Mouse (Mus musculus) retina, embryonic 14.5 days (tissue): ENCODE measurements around the gene E130311K13Rik.

Source experiments
- DNase-seq: peaks from one replicate; pipeline ENCODE4 v3.0.0-alpha.2; 2015; ENCODE audit warnings: low spot score

The E130311K13Rik gene

GRCm38 (mm10) chr3:63895786-63896185 lies 33.5 kb downstream of the E130311K13Rik start:
- peak; percentile 63 for DNase-seq

DNA sequence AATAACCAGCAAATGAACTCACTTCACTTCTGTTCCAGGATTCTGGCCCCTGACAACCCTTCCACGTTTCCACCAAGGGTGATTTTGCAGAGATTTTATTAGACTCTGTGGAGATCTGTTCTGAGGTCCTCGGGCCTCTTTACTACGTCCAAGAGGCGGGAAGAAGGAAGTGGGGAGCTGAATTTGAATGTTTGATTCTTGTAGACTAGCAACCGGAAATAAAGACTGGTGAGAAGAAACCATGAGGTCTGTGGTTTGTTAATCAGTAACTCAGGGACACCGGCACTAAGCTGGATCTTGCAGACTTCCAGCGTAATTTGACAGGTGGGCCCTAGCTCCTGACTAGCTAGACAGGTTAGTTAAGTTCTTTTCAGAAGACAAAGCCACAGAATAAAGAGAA lies 35.6 kb downstream of the E130311K13Rik start:
- DNase-seq, result no peak

DNA sequence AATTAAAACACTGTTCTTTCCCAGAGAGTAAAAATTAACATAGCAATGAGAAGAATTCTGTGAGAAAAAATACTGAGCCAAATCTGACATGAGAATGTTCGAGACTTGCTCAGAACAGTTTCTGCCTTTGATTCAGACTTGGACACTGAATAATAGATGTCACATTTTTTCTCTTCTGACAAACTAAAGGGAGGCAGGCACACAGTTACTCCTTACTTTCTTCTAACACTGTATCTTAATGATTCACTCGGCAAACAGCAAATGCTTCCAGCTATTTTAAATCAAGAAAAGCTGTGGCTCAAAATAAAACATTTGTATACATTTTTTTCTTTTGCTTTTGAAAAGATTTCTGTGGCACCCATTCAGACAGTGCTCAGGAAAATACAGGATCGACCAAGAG lies 37.1 kb downstream of the E130311K13Rik start:
- DNase-seq, result no peak

GRCm38 (mm10) chr3:63881065-63881464 lies 48.2 kb downstream of the E130311K13Rik start:
- DNase-seq, result no peak

DNA sequence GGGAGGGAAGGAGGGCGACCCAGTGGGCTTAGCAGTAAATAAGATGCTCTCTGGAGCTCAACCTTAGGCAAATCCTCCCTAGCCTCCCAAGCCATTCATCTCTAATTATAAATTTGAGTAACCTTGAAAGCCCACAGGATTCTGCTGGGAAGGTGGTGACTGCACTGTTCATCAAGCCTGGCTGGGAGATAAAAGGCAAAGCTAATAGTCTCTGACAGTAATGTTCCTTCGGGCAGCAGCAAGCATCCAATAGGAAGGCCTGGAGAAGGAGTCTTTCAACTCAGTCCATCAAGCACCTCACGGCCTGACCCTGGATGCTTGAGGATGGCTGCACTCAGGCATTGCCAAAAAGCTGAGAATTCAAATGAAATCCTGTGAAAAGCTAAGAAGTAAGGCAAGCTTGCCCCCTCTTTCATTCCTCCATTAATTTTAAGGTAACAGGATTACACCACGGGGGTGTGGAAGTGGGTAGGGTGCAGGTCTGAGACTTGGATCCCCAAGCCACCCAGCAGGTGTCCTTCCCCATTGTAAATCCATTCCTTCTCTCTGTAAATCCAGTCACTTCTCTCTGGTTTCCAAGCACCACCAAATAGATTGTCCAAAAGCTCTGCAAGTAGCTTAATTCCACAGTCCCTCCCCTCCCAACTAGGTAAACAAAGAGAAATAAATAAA lies 50.1 kb downstream of the E130311K13Rik start:
- DNase-seq, result peak; percentile 85

DNA sequence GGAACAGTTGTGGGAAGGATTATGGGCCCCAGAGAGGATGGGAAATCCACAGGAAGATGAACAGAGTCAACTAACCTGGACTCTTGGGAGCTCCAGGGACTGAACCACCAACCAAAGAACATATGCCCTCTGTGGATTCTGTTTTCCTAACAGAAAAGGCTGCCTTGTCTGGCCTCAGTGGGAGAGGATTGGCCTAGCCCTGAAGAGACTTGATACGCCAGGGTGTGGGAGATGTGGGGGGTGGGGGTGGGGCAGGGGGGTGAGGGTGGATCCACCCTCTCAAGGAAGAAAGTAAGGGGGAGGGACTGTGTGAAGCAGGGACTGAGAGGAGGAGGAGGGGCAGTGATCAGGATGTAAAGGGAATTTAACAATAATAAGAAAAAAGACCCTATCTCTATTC lies 56.5 kb downstream of the E130311K13Rik start:
- no peak for DNase-seq

DNA sequence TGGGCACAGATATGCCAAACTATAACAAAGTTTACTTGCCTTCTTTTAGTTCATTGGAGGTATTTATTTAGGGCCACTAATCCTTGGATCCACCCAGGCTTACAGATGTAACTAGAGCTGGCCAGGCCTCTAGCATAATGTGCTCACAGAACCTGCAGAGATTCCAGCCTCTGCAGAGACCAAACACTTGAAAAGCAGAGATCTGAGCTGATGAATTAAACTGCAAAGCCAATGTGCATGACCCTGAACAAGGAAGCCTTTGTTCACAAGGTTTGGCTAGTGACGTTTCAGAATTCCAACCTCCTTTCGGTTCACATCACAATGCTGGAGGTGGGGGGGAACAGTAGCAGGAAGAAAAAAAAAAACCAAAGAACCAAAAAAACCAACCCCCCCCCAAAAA lies 58.0 kb downstream of the E130311K13Rik start:
- DNase-seq, result peak; percentile 57

- peak; percentile 80 for DNase-seq
These were observed 61.0 kb downstream of the E130311K13Rik start for GRCm38 (mm10) chr3:63868285-63868684.

DNA sequence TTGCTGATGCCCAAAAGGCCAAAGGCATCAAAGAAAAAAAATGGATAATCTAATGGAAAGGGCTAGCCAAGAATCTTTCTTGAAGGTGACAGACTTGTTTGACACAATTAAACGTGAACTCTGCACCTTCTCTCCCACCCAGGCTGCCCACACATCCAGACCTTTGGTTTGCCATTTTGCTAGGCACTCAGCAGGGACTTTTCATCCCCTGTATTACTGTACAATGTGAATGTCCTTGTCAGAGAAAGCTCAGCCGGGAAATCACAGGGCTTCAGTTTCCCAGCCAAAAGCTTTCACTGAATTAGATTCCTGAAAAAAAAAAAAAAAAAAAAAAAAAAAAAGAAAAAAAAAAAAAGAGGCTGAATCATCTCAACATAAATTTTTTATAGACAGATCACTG lies 64.2 kb downstream of the E130311K13Rik start:
- DNase-seq, result no peak
